Mouse (Mus musculus): ENCODE measurements at regions not wholly inside any gene's neighbourhood (a gene's known extent, or its start where the extent isn't known, plus 50 kb on each side); places are given as distances from the start of the nearest gene placed in this dataset.

DNA sequence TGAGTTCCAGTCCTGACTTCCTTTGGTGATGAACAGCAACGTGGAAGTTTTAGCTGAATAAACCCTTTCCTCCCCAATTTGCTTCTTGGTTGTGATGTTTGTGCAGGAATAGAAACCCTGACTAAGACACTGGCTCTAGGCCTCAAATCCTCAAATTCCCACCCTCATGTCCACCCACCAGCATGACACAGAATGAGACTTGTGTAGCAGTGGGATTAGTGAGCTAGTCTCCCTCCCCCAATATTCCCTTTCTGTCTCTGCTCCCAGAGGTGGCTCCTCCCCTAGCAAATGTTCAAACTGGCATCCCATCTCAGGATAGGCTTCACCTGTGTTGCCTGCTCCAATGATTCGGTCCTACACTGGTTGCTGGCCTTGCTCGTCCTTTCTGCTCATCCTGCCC is 94.1 kb upstream of the Myocd start:
- no peak for ATAC-seq
- H3K27ac ChIP-seq (ENCODE audit: low read depth, low read length) = no peak overlapping the region
- WGBS = 79% methylated on average over 3 of the region's 3 CpGs
- H3K4me2 ChIP-seq (replicated peaks; ENCODE audit: low read depth) = no peak overlapping the region
- no peaks in the 10 kb centered on the region for H3K4me1 ChIP-seq (replicated peaks; ENCODE audit: control insufficient read depth, insufficient read depth, low read length)
- no peak overlapping the region for H3K9ac ChIP-seq (ENCODE audit: low read depth, low read length)
- H3K9me3 ChIP-seq (ENCODE audit: control insufficient read depth) = no peaks in the 10 kb centered on the region
- no peaks in the 10 kb centered on the region for H3K36me3 ChIP-seq (ENCODE audit: control insufficient read depth, insufficient read depth)
- no peaks in the 10 kb centered on the region for H3K27me3 ChIP-seq (replicated peaks; ENCODE audit: control insufficient read depth, insufficient read depth, low read length)
- H3K4me3 ChIP-seq (ENCODE audit: low read depth, low read length) = no peak overlapping the region
- TF ChIP-seq CTCF (IDR thresholded peaks at IDR 0.05; ENCODE audit: low read depth) = no peak

DNA sequence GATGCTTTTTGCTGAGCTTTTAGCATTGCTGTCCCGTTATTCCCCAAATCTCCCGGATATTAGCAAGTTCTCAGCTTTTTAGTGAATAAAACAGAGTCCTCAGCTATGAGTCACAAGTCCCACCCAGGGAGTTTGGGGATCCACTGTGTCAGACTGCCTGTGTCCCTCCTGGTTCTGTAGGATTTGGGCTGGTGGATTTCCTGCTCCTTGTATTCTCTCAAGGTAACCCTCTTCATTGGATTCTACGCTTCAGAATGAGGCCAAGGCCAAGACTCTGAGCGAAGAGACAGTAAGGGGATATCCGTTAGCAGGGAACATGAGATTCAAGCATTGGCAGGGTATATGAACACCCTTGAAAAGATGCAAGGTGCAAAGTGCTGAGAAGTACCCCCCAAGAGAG is 90.9 kb upstream of the Myocd start:
- Histone ChIP-seq H3K36me3 (ENCODE audit: control insufficient read depth, insufficient read depth) (no peaks in the 10 kb centered on the region), H3K27ac (ENCODE audit: low read depth, low read length) (no peak overlapping the region), H3K9me3 (ENCODE audit: control insufficient read depth) (no peaks in the 10 kb centered on the region), H3K4me3 (ENCODE audit: low read depth, low read length) (no peak overlapping the region), H3K4me1 (replicated peaks; ENCODE audit: control insufficient read depth, insufficient read depth, low read length) (no peaks in the 10 kb centered on the region), H3K27me3 (replicated peaks; ENCODE audit: control insufficient read depth, insufficient read depth, low read length) (no peaks in the 10 kb centered on the region), H3K9ac (ENCODE audit: low read depth, low read length) (no peak overlapping the region), H3K4me2 (replicated peaks; ENCODE audit: low read depth) (no peak overlapping the region)
- no peak for ATAC-seq
- no peak for TF ChIP-seq CTCF (IDR thresholded peaks at IDR 0.05; ENCODE audit: low read depth)
- WGBS = 90% methylated on average over 5 of the region's 5 CpGs

DNA sequence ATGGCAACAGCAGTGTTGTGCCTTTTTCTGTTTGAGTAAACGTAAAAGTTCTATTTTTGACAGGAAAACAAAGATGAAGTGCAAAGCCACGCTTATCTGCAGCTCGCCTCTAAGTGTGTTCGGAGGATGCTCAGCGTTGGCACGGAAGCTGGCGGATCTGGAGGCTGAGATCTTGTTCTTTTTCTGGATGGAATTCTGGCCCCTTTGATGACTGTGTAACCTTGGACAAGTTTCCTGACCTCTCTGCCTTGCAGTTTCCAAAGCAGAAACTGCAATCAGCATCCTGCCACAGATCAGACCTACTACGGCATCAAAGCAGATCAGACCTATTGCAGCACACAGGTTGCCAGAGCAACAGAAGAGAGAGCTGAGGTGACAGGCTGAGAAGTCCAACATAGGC is 89.1 kb upstream of the Myocd start:
- Histone ChIP-seq H3K4me2 (replicated peaks; ENCODE audit: low read depth) (no peak overlapping the region), H3K27ac (ENCODE audit: low read depth, low read length) (no peak overlapping the region), H3K9ac (ENCODE audit: low read depth, low read length) (no peak overlapping the region), H3K4me3 (ENCODE audit: low read depth, low read length) (no peak overlapping the region), H3K27me3 (replicated peaks; ENCODE audit: control insufficient read depth, insufficient read depth, low read length) (no peaks in the 10 kb centered on the region), H3K9me3 (ENCODE audit: control insufficient read depth) (no peaks in the 10 kb centered on the region), H3K36me3 (ENCODE audit: control insufficient read depth, insufficient read depth) (no peaks in the 10 kb centered on the region), H3K4me1 (replicated peaks; ENCODE audit: control insufficient read depth, insufficient read depth, low read length) (no peaks in the 10 kb centered on the region)
- ATAC-seq = no peak
- no peak for TF ChIP-seq CTCF (IDR thresholded peaks at IDR 0.05; ENCODE audit: low read depth)
- 71% methylated on average over 8 of the region's 8 CpGs for WGBS

DNA sequence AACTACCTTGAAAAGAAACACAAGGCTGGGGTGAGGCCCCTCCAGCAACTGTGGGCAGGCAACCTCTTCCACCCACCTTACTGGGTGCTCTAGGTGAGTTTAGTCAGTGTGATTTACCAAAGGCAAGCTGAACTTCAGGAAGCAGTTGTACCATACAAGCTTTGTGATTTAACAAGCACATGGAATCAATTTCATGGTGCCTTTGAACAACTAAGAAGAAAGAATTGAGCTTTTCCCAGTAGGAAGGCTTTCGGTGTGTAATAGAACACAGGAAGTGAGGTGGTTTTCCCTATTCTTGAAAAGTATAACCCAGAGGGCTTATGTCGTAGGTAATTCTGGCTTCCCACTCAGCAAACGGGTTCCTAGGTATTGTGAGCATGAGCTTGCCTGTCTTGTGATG is 82.7 kb upstream of the Myocd start:
- no peak for ATAC-seq
- Histone ChIP-seq H3K9ac (ENCODE audit: low read depth, low read length) (no peak overlapping the region), H3K36me3 (ENCODE audit: control insufficient read depth, insufficient read depth) (no peaks in the 10 kb centered on the region), H3K27me3 (replicated peaks; ENCODE audit: control insufficient read depth, insufficient read depth, low read length) (no peaks in the 10 kb centered on the region), H3K27ac (ENCODE audit: low read depth, low read length) (no peak overlapping the region), H3K4me2 (replicated peaks; ENCODE audit: low read depth) (no peak overlapping the region), H3K9me3 (ENCODE audit: control insufficient read depth) (no peaks in the 10 kb centered on the region), H3K4me3 (ENCODE audit: low read depth, low read length) (no peak overlapping the region), H3K4me1 (replicated peaks; ENCODE audit: control insufficient read depth, insufficient read depth, low read length) (no peaks in the 10 kb centered on the region)
- TF ChIP-seq CTCF (IDR thresholded peaks at IDR 0.05; ENCODE audit: low read depth) = no peak
- WGBS = 81% methylated on average over 3 of the region's 3 CpGs

DNA sequence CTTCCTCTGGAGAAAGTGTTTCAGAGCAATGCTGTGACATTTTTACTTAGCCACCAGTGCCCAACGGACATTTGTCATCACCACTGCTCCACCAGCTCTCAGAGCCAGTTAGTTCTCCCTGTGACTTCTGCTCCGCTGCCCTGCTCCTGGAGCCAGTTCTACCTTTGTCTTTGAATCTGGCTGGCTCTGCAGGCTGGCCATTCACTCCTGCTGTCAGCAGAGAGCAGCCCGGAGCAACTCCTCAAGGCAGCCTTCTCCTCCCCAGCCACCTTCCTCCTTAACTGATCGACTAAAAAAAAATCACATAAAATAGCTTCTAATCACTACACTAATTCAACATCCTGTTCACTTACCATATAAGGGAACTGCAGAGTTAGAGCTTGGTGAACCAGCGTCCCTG is 79.2 kb upstream of the Myocd start:
- TF ChIP-seq CTCF (IDR thresholded peaks at IDR 0.05; ENCODE audit: low read depth) = peak; percentile 40
- Histone ChIP-seq H3K4me2 (replicated peaks; ENCODE audit: low read depth) (no peak overlapping the region), H3K4me1 (replicated peaks; ENCODE audit: control insufficient read depth, insufficient read depth, low read length) (no peaks in the 10 kb centered on the region), H3K27me3 (replicated peaks; ENCODE audit: control insufficient read depth, insufficient read depth, low read length) (no peaks in the 10 kb centered on the region), H3K27ac (ENCODE audit: low read depth, low read length) (no peak overlapping the region), H3K9ac (ENCODE audit: low read depth, low read length) (no peak overlapping the region), H3K36me3 (ENCODE audit: control insufficient read depth, insufficient read depth) (no peaks in the 10 kb centered on the region), H3K9me3 (ENCODE audit: control insufficient read depth) (no peaks in the 10 kb centered on the region), H3K4me3 (ENCODE audit: low read depth, low read length) (no peak overlapping the region)
- 56% methylated on average over 5 of the region's 5 CpGs for WGBS
- ATAC-seq = no peak

DNA sequence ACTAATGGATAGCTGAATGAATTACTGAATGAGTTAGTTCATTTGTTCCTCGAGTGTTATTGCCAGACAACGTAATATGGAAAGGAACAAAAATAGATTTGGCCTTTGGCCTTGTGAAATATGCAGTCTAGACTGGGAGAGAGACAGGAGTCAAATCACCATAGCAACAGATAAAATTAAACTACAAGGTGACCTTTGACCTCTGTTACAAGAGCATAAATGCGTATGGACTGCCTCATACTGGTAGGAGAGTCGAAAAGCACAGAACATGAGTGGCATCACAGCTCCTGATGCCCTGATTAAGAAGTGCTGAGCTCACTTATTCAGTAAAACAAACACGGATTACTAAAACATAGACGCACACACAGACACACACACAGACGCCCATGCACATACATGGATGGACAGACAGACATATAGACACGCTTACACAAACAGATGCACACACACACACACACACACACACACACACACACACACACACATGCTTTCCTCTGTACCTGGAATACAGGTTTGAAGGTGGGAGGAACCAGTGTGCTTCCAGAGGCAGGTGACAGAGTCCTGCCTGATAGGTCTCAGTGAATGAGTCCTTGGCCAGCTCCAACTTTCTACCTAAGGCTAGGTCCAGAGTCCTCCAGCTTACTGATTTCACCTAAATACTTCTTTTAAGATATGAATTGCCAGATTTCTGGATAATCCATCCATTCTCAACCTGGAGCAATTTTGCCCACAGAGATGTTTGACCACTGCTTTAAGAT is 72.1 kb upstream of the Myocd start:
- WGBS = 50% methylated on average over 8 of the region's 8 CpGs
- H3K4me2 ChIP-seq (replicated peaks; ENCODE audit: low read depth) = no peak overlapping the region
- ATAC-seq = peak; percentile 95

More for the DNA sequence above, 72.1 kb upstream of the Myocd start:
- peak; percentile 65 for TF ChIP-seq CTCF (IDR thresholded peaks at IDR 0.05; ENCODE audit: low read depth)
- no peak overlapping the region for H3K4me3 ChIP-seq (ENCODE audit: low read depth, low read length)
- H3K4me1 ChIP-seq (replicated peaks; ENCODE audit: control insufficient read depth, insufficient read depth, low read length) = no peaks in the 10 kb centered on the region
- H3K27ac ChIP-seq (ENCODE audit: low read depth, low read length) = no peak overlapping the region
- H3K36me3 ChIP-seq (ENCODE audit: control insufficient read depth, insufficient read depth) = no peaks in the 10 kb centered on the region
- no peaks in the 10 kb centered on the region for H3K27me3 ChIP-seq (replicated peaks; ENCODE audit: control insufficient read depth, insufficient read depth, low read length)
- no peak overlapping the region for H3K9ac ChIP-seq (ENCODE audit: low read depth, low read length)
- no peaks in the 10 kb centered on the region for H3K9me3 ChIP-seq (ENCODE audit: control insufficient read depth)
